Mouse (Mus musculus) midbrain, embryonic 11.5 days (tissue): ENCODE measurements around the gene Olfr1143. TPM values are rescaled to one million over a fixed set of nuclear protein-coding genes. Genes with fewer than 3 reads are reported as not detected.

Experiments used
- ATAC-seq: fragments of 200-750 bp; cut with Nextera tagmentation; 2 replicates; pipeline ENCODE4 v1.8.0; 2017; ENCODE audit warnings: moderate TSS enrichment, moderate library complexity; ENCODE audit not compliant: low FRiP score
- DNase-seq: peaks from one replicate; pipeline ENCODE4 v3.0.0; 2015; ENCODE audit warnings: low spot score; ENCODE audit errors: missing footprints
- H3K27ac ChIP-seq: fragments of 300-500 bp; sonication (generic); 2 replicates; pipeline ENCODE4 v1.5.1; 2014; ENCODE audit warnings: low read depth, low read length
- H3K27me3 ChIP-seq: fragments of 300-500 bp; sonication (generic); 2 replicates; pipeline ENCODE4 v1.6.1; 2014; ENCODE audit warnings: mild to moderate bottlenecking, low read length, moderate library complexity, mixed read lengths; ENCODE audit not compliant: control insufficient read depth, insufficient read depth
- H3K36me3 ChIP-seq: fragments of 300-500 bp; sonication (generic); 2 replicates; pipeline ENCODE4 v1.6.1; 2014; ENCODE audit warnings: mild to moderate bottlenecking, low read length, moderate library complexity, mixed read lengths; ENCODE audit not compliant: control insufficient read depth, insufficient read depth
- H3K4me1 ChIP-seq: fragments of 300-500 bp; sonication (generic); 2 replicates; pipeline ENCODE4 v1.6.1; 2014; ENCODE audit warnings: low read length; ENCODE audit not compliant: control insufficient read depth, insufficient read depth
- H3K4me2 ChIP-seq: fragments of 300-500 bp; sonication (generic); 2 replicates; pipeline ENCODE4 v1.6.1; 2014; ENCODE audit warnings: mild to moderate bottlenecking, moderate library complexity
- H3K4me3 ChIP-seq: fragments of 300-500 bp; sonication (generic); 2 replicates; pipeline ENCODE4 v1.5.1; 2014; ENCODE audit warnings: low read depth, low read length
- H3K9ac ChIP-seq: fragments of 300-500 bp; sonication (generic); 2 replicates; pipeline ENCODE4 v1.6.1; 2014; ENCODE audit warnings: low read length
- H3K9me3 ChIP-seq: fragments of 300-500 bp; sonication (generic); 2 replicates; pipeline ENCODE4 v1.6.1; 2016; ENCODE audit warnings: low read length; ENCODE audit not compliant: control insufficient read depth
- WGBS: fragments of 180-500 bp; shearing (Covaris S2); extraction: QIAGEN DNeasy Blood & Tissue Kit; methylation state at CpG from one replicate; pipeline ENCODE4 v1.1.7; 2014; 5-methylcytosine and 5-hydroxymethylcytosine counted together
- polyA plus RNA-seq: library from polyadenylated mRNA; unstranded; fragments of >200 nt; fragmentation: Nextera tagmentation; extraction: Ambion mirVana; gene quantifications from 2 replicates; pipeline ENCODE4 v1.2.1, GENCODE M21; 2014

Gene Olfr1143
- polyA plus RNA-seq: not detected in 2 replicates

GRCm38 (mm10) chr2:87800292-87800691 lies at the start of gene Olfr1143:
TSS of gene Olfr1143 (plus strand) at chr2:87800592.
- Histone ChIP-seq H3K27me3 (no peaks in the 10 kb centered on the region), H3K9ac (no peak within 1 kb of the TSS), H3K4me3 (no peak within 1 kb of the TSS), H3K4me2 (no peak within 1 kb of the TSS), H3K4me1 (no peaks in the 10 kb centered on the region), H3K36me3 (no peaks in the 10 kb centered on the region), H3K9me3 (no peaks in the 10 kb centered on the region), H3K27ac (no peak within 1 kb of the TSS)
- DNase-seq (no peak), ATAC-seq (no peak)

- no peak within 1 kb of the TSS for H3K27ac ChIP-seq
- ATAC-seq (no peak), DNase-seq (no peak)
- H3K9me3 ChIP-seq: no peaks in the 10 kb centered on the region
- H3K27me3 ChIP-seq: no peaks in the 10 kb centered on the region
- 88% methylated on average over 1 of the region's 1 CpGs for WGBS
- H3K9ac ChIP-seq: no peak within 1 kb of the TSS
- H3K4me3 ChIP-seq: no peak within 1 kb of the TSS
- H3K4me1 ChIP-seq: no peaks in the 10 kb centered on the region
- H3K36me3 ChIP-seq: no peaks in the 10 kb centered on the region
- H3K4me2 ChIP-seq: no peak within 1 kb of the TSS
Measured at GRCm38 (mm10) chr2:87753891-87754290, 46.5 kb upstream of the Olfr1143 start, which contains the start of gene Olfr1141. TSS of gene Olfr1141 (minus strand) at chr2:87753991.

- WGBS: 63% methylated on average over 1 of the region's 1 CpGs
- no peaks in the 10 kb centered on the region for H3K27me3 ChIP-seq
- H3K27ac ChIP-seq: no peak overlapping the region
- no peaks in the 10 kb centered on the region for H3K36me3 ChIP-seq
- no peak overlapping the region for H3K4me2 ChIP-seq
- no peak overlapping the region for H3K9ac ChIP-seq
- H3K4me1 ChIP-seq: no peaks in the 10 kb centered on the region
- ATAC-seq: no peak
- no peak overlapping the region for H3K4me3 ChIP-seq
- no peaks in the 10 kb centered on the region for H3K9me3 ChIP-seq
- DNase-seq: no peak
Measured at GRCm38 (mm10) chr2:87776143-87776542, 24.2 kb upstream of the Olfr1143 start.

- Histone ChIP-seq H3K9ac (no peak within 1 kb of the TSS), H3K36me3 (no peaks in the 10 kb centered on the region), H3K4me2 (no peak within 1 kb of the TSS), H3K9me3 (no peaks in the 10 kb centered on the region), H3K27me3 (no peaks in the 10 kb centered on the region), H3K4me3 (no peak within 1 kb of the TSS), H3K4me1 (no peaks in the 10 kb centered on the region), H3K27ac (no peak within 1 kb of the TSS)
- 81% methylated on average over 4 of the region's 4 CpGs for WGBS
- DNase-seq (no peak), ATAC-seq (no peak)
Measured at GRCm38 (mm10) chr2:87779183-87779582, 21.2 kb upstream of the Olfr1143 start, which contains the start of gene Olfr152. TSS of gene Olfr152 (plus strand) at chr2:87779483.

DNA sequence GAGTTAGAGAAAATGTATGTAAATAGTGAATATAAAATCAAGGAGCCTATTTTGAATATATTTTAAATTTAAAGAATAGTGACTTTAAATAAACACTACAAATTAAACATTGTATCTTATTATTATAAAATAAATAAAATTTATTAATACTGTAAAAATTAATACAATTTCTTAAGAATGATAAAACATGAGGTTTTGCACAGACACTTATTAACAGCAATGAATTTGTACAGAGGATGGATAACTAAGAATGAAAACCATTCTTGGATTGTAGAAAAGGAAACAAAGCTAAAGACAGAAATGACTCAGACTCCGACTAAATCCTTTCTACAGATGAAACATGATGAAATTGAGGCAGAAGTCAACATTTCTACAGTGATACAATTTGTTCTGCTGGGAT lies 9.1 kb downstream of the Olfr1143 start, which contains the start of gene Olfr1145:
Gene Olfr1145, plus strand, starts transcription at position 301 of the 400 bp plus-strand sequence.
- Histone ChIP-seq H3K9me3 (no peaks in the 10 kb centered on the region), H3K4me3 (no peak within 1 kb of the TSS), H3K27me3 (no peaks in the 10 kb centered on the region), H3K4me1 (no peaks in the 10 kb centered on the region), H3K36me3 (no peaks in the 10 kb centered on the region), H3K4me2 (no peak within 1 kb of the TSS), H3K27ac (no peak within 1 kb of the TSS), H3K9ac (no peak within 1 kb of the TSS)
- 84% methylated on average over 1 of the region's 1 CpGs for WGBS
- no peak for ATAC-seq
- no peak for DNase-seq

DNA sequence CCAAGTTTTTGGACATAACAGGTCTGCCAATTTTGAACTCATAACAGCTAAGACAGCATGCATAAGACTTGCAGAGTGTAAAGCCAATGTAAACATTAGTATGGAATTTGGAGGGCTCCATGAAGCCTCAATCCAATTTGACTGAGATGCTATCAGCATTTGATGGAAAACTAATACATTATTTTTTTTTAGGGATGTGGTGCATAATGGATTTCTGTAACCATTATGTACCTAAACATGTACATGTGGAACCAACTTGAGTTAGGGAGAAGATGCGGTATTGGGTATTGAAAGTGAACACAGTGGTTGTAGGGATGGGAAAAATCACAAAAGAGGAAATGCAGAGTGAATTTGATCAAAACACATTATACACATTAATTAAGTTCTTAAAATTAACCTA lies 29.8 kb downstream of the Olfr1143 start, which contains the start of gene Olfr1148:
Gene Olfr1148, plus strand, starts transcription at position 301 of the 400 bp plus-strand sequence.
- H3K4me3 ChIP-seq: no peak within 1 kb of the TSS
- WGBS: 91% methylated on average over 1 of the region's 1 CpGs
- ATAC-seq: no peak

GRCm38 (mm10) chr2:87843693-87844092 lies 43.3 kb downstream of the Olfr1143 start, which contains the start of gene Olfr1150-ps1:
TSS of gene Olfr1150-ps1 (plus strand) at chr2:87843993.
- H3K4me3 ChIP-seq: no peak within 1 kb of the TSS
- H3K36me3 ChIP-seq: no peaks in the 10 kb centered on the region
- H3K4me1 ChIP-seq: no peaks in the 10 kb centered on the region
- ATAC-seq (no peak), DNase-seq (no peak)
- no peak within 1 kb of the TSS for H3K9ac ChIP-seq
- no peak within 1 kb of the TSS for H3K4me2 ChIP-seq
- H3K9me3 ChIP-seq: no peaks in the 10 kb centered on the region
- WGBS: 72% methylated on average over 1 of the region's 1 CpGs
- no peak within 1 kb of the TSS for H3K27ac ChIP-seq
- no peaks in the 10 kb centered on the region for H3K27me3 ChIP-seq

More for the DNA sequence above, 29.8 kb downstream of the Olfr1143 start, which contains the start of gene Olfr1148:
- H3K9ac ChIP-seq: no peak within 1 kb of the TSS
- H3K36me3 ChIP-seq: no peaks in the 10 kb centered on the region
- no peak within 1 kb of the TSS for H3K4me2 ChIP-seq
- no peaks in the 10 kb centered on the region for H3K9me3 ChIP-seq
- H3K27me3 ChIP-seq: no peaks in the 10 kb centered on the region
- DNase-seq: no peak
- no peak within 1 kb of the TSS for H3K27ac ChIP-seq
- no peaks in the 10 kb centered on the region for H3K4me1 ChIP-seq

Other genes with a start within 250 kb of the Olfr1143 start
- not detected in 2 replicates for gene Olfr1129, start 226.7 kb upstream of the Olfr1143 start, polyA plus RNA-seq
- not detected in 2 replicates for gene Olfr1130, start 194.4 kb upstream of the Olfr1143 start, polyA plus RNA-seq
- not detected in 2 replicates for gene Olfr1131, start 173.5 kb upstream of the Olfr1143 start, polyA plus RNA-seq
- not detected in 2 replicates for gene Olfr1132, start 163.1 kb upstream of the Olfr1143 start, polyA plus RNA-seq
- not detected in 2 replicates for gene Olfr1133, start 153.2 kb upstream of the Olfr1143 start, polyA plus RNA-seq
- gene Olfr1134, start 142.1 kb upstream of the Olfr1143 start, polyA plus RNA-seq: not detected in 2 replicates
- not detected in 2 replicates for gene Olfr1135, start 126.9 kb upstream of the Olfr1143 start, polyA plus RNA-seq
- not detected in 2 replicates for gene Olfr1136, start 106.6 kb upstream of the Olfr1143 start, polyA plus RNA-seq
- not detected in 2 replicates for gene Olfr1137, start 87.4 kb upstream of the Olfr1143 start, polyA plus RNA-seq
- not detected in 2 replicates for gene Olfr1138, start 60.6 kb upstream of the Olfr1143 start, polyA plus RNA-seq
- gene Olfr1140, start 56.8 kb upstream of the Olfr1143 start, polyA plus RNA-seq: not detected in 2 replicates
- gene Olfr1141, start 46.6 kb upstream of the Olfr1143 start, polyA plus RNA-seq: not detected in 2 replicates
- gene Olfr152, start 21.1 kb upstream of the Olfr1143 start, polyA plus RNA-seq: not detected in 2 replicates
- gene Olfr1145, start 9.2 kb downstream of the Olfr1143 start, polyA plus RNA-seq: not detected in 2 replicates
- not detected in 2 replicates for gene Olfr1148, start 29.9 kb downstream of the Olfr1143 start, polyA plus RNA-seq
- gene Olfr1150-ps1, start 43.4 kb downstream of the Olfr1143 start, polyA plus RNA-seq: not detected in 2 replicates
- not detected in 2 replicates for gene Olfr1151, start 55.3 kb downstream of the Olfr1143 start, polyA plus RNA-seq
- 0.01 TPM in 1 of 2 replicates, not detected in the other for gene Olfr1152, start 65.9 kb downstream of the Olfr1143 start, polyA plus RNA-seq
- not detected in 2 replicates for gene Olfr1153, start 94.4 kb downstream of the Olfr1143 start, polyA plus RNA-seq
- not detected in 2 replicates for gene Olfr1154, start 104.6 kb downstream of the Olfr1143 start, polyA plus RNA-seq
- not detected in 2 replicates for gene Olfr1155, start 144.5 kb downstream of the Olfr1143 start, polyA plus RNA-seq
- gene Olfr1156, start 152.5 kb downstream of the Olfr1143 start, polyA plus RNA-seq: not detected in 2 replicates
- gene Olfr1157, start 167.7 kb downstream of the Olfr1143 start, polyA plus RNA-seq: not detected in 2 replicates
- not detected in 2 replicates for gene Olfr74, start 174.1 kb downstream of the Olfr1143 start, polyA plus RNA-seq
- gene Olfr1158, start 189.5 kb downstream of the Olfr1143 start, polyA plus RNA-seq: not detected in 2 replicates
- not detected in 2 replicates for gene Olfr1160, start 207.7 kb downstream of the Olfr1143 start, polyA plus RNA-seq
- gene Olfr1161, start 222.2 kb downstream of the Olfr1143 start, polyA plus RNA-seq: not detected in 2 replicates
- not detected in 2 replicates for gene Olfr73, start 237.1 kb downstream of the Olfr1143 start, polyA plus RNA-seq